Mouse (Mus musculus): ENCODE results near the gene Gm43552.

GRCm38 (mm10) chr5:65438041-65438440 lies 54.6 kb downstream of the Gm43552 start:
- TF ChIP-seq CTCF (IDR thresholded peaks at IDR 0.05; ENCODE audit: extremely low read depth, insufficient read depth, low read length) = no peak
- TF ChIP-seq POLR2A (IDR thresholded peaks at IDR 0.05; ENCODE audit: extremely low read depth, insufficient read depth, low read length) = no peak
